Mouse (Mus musculus): ENCODE data around the gene Olfr1333.
"Not testable (repeated sequence)": the region's sequence is repeated elsewhere in the genome, so short reads cannot be mapped to it uniquely, and the experiment has no call there.

Olfr1333 gene

DNA sequence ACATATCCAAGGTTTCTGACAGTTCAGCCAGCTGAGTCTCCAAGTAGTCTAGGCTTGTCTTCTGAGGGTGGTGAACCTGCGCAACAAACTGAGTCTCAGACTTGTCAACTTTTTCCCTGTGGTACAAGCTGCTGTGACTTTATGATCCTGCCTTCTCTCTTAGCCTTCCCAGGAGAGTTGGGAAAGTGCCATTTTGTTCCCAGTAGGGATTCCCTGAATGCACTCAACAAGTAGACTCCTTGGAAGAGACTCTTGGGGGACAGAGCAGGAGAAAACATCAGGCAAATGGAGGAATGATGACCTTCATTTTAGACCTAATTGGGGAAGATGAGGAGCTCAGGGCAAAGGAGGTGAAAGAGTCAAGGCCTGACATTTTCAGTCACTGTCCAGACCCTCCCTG lies at the start of gene Olfr1333:
TSS of gene Olfr1333 (minus strand) at position 101 of the 400 bp plus-strand sequence.
- DNase-seq: no peak

DNA sequence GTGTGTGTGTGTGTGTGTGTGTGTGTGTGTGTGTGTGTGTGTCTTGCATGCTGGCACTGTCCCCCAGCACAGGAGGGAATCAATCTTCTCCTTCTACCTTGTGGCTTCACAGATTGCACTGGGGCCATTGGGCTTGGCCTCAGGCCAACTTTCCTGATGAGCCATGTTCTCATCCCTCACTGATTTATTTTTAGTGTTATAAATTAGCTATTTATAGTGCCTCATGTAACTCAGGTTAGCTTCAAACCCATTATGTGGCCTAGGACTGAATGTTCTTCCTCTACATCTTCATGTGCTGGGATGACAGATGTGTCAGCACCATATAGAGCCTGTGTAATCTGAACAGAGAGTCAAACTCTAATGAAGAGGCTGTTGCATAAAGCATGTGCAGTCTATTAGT lies 31.5 kb upstream of the Olfr1333 start:
- no peak for DNase-seq

DNA sequence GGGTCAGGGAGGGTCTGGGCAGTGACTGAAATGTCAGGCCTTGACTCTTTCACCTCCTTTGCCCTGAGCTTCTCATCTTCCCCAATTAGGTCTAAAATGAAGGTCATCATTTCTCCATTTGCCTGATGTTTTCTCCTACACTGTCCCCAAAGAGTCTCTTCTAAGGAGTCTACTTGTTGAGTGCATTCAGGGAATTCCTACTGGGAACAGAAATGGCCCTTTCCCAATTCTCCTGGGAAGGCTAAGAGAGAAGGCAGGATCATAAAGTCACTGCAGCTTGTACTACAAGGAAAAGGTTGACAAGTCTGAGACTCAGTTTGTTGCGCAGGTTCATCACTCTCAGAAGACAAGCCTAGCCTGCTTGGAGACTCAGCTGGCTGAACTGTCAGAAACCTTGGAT lies 28.3 kb upstream of the Olfr1333 start, which contains the start of gene Olfr1331:
TSS of gene Olfr1331 (plus strand) at position 301 of the 400 bp plus-strand sequence.
- no peak for DNase-seq

DNA sequence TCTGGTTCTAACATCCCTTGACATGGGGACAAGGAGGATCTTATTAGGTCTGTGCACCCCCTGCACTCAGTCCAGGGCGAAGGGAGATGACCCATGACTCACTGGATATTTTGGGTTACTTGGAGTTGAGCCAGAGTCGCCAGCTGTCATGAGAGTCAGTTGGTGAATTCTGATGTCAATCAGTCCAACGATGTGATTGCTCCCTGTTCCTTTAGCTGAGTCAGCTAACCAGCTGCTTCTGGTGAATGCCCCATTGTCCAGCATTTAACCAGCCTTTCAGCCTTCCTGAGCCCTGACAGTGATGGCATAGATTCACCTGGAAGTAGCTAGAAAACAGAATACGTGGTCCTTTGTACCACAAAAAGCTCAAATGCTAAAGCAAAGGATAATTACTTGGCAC lies 26.6 kb upstream of the Olfr1333 start:
- DNase-seq: no peak

DNA sequence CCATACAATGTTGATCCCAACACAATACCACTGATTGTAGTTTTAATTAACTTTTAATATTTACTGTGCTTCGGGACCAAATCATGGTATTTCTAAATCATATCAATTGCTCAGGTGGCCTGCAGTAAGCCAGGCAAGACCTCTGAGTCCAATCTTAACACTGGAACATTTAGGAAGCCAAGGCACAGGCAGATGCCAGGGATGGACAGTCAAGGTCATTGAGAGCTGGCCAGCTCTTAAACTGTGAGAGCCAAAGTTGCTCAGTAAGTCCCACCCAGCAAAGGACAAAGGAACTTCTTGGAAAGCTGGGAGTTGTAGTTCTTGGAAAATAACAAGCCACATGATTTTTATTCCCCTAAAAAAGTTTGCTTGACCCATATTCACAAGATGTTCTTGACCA lies 25.7 kb upstream of the Olfr1333 start:
- DNase-seq: no peak

DNA sequence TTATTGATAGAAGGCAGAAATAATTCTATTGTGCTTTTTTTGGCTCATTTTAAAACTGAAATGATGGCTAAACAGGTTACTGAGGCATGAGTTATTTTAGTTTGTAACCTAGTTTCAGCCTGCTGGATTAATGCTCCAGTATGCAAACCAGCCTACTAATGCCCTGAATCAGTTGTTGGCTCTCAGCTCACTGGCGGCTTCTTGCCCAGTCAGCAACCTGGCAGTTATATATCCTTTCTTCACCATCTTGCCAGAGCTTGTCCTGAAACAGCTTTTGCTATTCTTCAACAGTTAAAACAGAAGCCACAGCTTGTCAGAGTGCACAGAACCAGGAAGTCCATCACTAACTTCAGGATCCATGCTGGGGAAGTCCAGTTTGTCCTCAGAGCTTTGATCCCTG lies 17.2 kb downstream of the Olfr1333 start:
- DNase-seq: no peak

DNA sequence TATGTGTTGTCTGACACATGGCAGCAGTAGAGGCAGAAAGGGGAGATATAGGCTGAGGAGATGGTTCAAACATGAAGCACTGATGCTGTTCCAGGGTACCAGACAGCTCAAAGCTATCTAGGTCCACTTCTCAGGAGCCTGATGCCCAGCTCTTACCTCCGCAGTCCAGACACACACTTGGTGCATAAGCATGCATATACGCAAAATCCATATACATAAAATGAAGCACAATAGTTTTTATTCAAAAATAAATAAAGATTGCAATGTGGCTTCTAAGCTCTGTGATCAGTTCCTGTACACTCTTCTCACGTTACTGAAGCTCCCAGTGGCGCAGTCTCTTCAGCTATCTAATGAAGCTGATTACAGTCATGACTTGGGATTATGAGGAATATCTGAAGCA lies 26.2 kb downstream of the Olfr1333 start, which contains the start of gene Olfr1335:
TSS of gene Olfr1335 (minus strand) at position 101 of the 400 bp plus-strand sequence.
- no peak for DNase-seq

DNA sequence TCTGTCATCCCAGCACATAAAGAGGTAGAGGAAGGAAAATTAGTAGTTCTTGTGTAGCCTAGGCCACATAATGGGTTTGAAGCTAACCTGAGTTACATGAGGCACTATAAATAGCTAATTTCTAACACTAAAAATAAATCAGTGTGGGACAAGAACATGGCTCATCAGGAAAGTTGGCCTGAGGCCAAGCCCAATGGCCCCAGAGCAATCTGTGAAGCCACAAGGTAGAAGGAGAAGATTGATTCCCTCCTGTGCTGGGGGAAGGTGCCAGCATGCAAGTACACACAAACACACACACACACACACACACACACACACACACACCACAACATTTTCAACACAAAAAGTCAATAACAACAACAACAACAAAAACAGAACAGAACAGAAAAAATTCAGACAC lies 43.3 kb downstream of the Olfr1333 start:
- not testable (repeated sequence) for DNase-seq

DNA sequence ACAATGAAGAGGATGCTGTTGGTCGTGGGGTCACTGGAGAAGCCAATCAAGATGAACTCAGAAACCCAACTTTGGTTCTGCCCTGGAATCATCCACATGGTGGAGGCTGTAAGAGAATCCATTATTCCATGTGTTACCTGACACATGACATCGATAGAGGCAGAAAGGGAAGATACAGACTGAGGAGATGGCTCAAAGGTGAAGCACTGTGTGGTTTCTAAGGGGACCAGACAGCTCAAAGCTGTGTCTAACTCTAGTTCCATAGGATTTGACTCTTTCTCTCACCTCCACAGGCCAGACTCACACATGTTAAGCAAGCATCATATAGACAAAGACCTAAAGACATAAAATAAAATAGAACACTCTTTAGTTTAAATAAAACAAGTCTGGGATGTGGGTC lies 53.6 kb downstream of the Olfr1333 start, which contains the start of gene Olfr1337:
TSS of gene Olfr1337 (minus strand) at position 101 of the 400 bp plus-strand sequence.
- DNase-seq: no peak
